Mouse (Mus musculus) heart, embryonic 16.5 days (tissue): ENCODE data around the gene Mrgpra4. TPM values are rescaled to one million over a fixed set of nuclear protein-coding genes. Genes with fewer than 3 reads are reported as not detected.

Experiments
- ATAC-seq: fragments of 200-750 bp; cut with Nextera tagmentation; replicated peaks from 2 replicates; pipeline ENCODE4 v1.8.0; 2017; ENCODE audit warnings: moderate number of reproducible peaks; ENCODE audit not compliant: insufficient read depth, low FRiP score; ENCODE audit errors: extremely low read depth
- H3K27ac ChIP-seq: fragments of 300-500 bp; sonication (generic); 2 replicates; pipeline ENCODE4 v1.5.1; 2014; ENCODE audit warnings: mild to moderate bottlenecking, low read length, control low read depth, moderate library complexity
- H3K27me3 ChIP-seq: fragments of 300-500 bp; sonication (generic); 2 replicates; pipeline ENCODE4 v1.6.1; 2014; ENCODE audit warnings: low read length, mixed read lengths; ENCODE audit not compliant: control insufficient read depth, insufficient read depth
- H3K36me3 ChIP-seq: fragments of 300-500 bp; sonication (generic); 2 replicates; pipeline ENCODE4 v1.6.1; 2014; ENCODE audit not compliant: control insufficient read depth, insufficient read depth
- H3K4me1 ChIP-seq: fragments of 300-500 bp; sonication (generic); 2 replicates; pipeline ENCODE4 v1.6.1; 2014; ENCODE audit warnings: low read length, mixed read lengths; ENCODE audit not compliant: control insufficient read depth, insufficient read depth
- H3K4me2 ChIP-seq: fragments of 300-500 bp; sonication (generic); 2 replicates; pipeline ENCODE4 v1.6.1; 2014; ENCODE audit warnings: low read depth, mild to moderate bottlenecking, control low read depth, low read length
- H3K4me3 ChIP-seq: fragments of 300-500 bp; sonication (generic); 2 replicates; pipeline ENCODE4 v1.5.1; 2014; ENCODE audit warnings: mild to moderate bottlenecking, control low read depth, low read length
- H3K9ac ChIP-seq: fragments of 300-500 bp; sonication (generic); 2 replicates; pipeline ENCODE4 v1.6.1; 2014; ENCODE audit warnings: low read length, control low read depth
- H3K9me3 ChIP-seq: fragments of 300-500 bp; sonication (generic); replicated peaks from 2 replicates; pipeline ENCODE4 v1.6.1; 2016; ENCODE audit warnings: low read length; ENCODE audit not compliant: control insufficient read depth
- WGBS: fragments of 180-500 bp; shearing (Covaris S2); extraction: QIAGEN DNeasy Blood & Tissue Kit; methylation state at CpG from one replicate; pipeline ENCODE4 v1.1.7; 2014; 5-methylcytosine and 5-hydroxymethylcytosine counted together
- polyA plus RNA-seq: library from polyadenylated mRNA; unstranded; fragments of >200 nt; fragmentation: Nextera tagmentation; extraction: Ambion mirVana; gene quantifications from 2 replicates; pipeline ENCODE4 v1.2.1, GENCODE M21; 2015

Mrgpra4 gene
- not detected in 2 replicates for polyA plus RNA-seq

- ATAC-seq = no peak
- H3K4me1 ChIP-seq = no peaks in the 10 kb centered on the region
- no peak within 1 kb of the TSS for H3K4me2 ChIP-seq
- no peak within 1 kb of the TSS for H3K4me3 ChIP-seq
- no peaks in the 10 kb centered on the region for H3K27me3 ChIP-seq
- 56% methylated on average over 1 of the region's 1 CpGs for WGBS
- no peak within 1 kb of the TSS for H3K27ac ChIP-seq
- H3K9ac ChIP-seq = no peak within 1 kb of the TSS
- no peaks in the 10 kb centered on the region for H3K9me3 ChIP-seq
- H3K36me3 ChIP-seq = no peaks in the 10 kb centered on the region
These were observed at the start of gene Mrgpra4 for GRCm38 (mm10) chr7:47981995-47982394. Gene Mrgpra4, minus strand, starts transcription at chr7:47982095.

- H3K36me3 ChIP-seq = no peaks in the 10 kb centered on the region
- no peak within 1 kb of the TSS for H3K9ac ChIP-seq
- H3K4me1 ChIP-seq = no peaks in the 10 kb centered on the region
- no peaks in the 10 kb centered on the region for H3K9me3 ChIP-seq
- WGBS = 58% methylated on average over 3 of the region's 3 CpGs
- H3K4me2 ChIP-seq = no peak within 1 kb of the TSS
- no peaks in the 10 kb centered on the region for H3K27me3 ChIP-seq
- no peak within 1 kb of the TSS for H3K4me3 ChIP-seq
- ATAC-seq = no peak
- no peak within 1 kb of the TSS for H3K27ac ChIP-seq
These were observed 45.6 kb upstream of the Mrgpra4 start, which contains the start of gene Mrgprx1 for GRCm38 (mm10) chr7:48027497-48027896. Gene Mrgprx1, minus strand, starts transcription at chr7:48027597.

- H3K4me2 ChIP-seq = no peak overlapping the region
- no peaks in the 10 kb centered on the region for H3K27me3 ChIP-seq
- H3K4me3 ChIP-seq = no peak overlapping the region
- no peaks in the 10 kb centered on the region for H3K9me3 ChIP-seq
- H3K4me1 ChIP-seq = no peaks in the 10 kb centered on the region
- H3K27ac ChIP-seq = no peak overlapping the region
- no peak overlapping the region for H3K9ac ChIP-seq
- no peak for ATAC-seq
- no peaks in the 10 kb centered on the region for H3K36me3 ChIP-seq
- WGBS = 60% methylated on average over 2 of the region's 2 CpGs
These were observed 36.0 kb upstream of the Mrgpra4 start for GRCm38 (mm10) chr7:48017874-48018273.

- 54% methylated on average over 3 of the region's 3 CpGs for WGBS
- no peaks in the 10 kb centered on the region for H3K27me3 ChIP-seq
These were observed 13.8 kb upstream of the Mrgpra4 start for GRCm38 (mm10) chr7:47995689-47996088.

GRCm38 (mm10) chr7:47986752-47987151, 4.9 kb upstream of the Mrgpra4 start:
- no peak overlapping the region for H3K9ac ChIP-seq
- H3K36me3 ChIP-seq = no peaks in the 10 kb centered on the region
- H3K4me1 ChIP-seq = no peaks in the 10 kb centered on the region
- no peaks in the 10 kb centered on the region for H3K27me3 ChIP-seq
- no peak overlapping the region for H3K27ac ChIP-seq
- 60% methylated on average over 1 of the region's 1 CpGs for WGBS
- no peaks in the 10 kb centered on the region for H3K9me3 ChIP-seq
- ATAC-seq = no peak
- H3K4me2 ChIP-seq = no peak overlapping the region
- H3K4me3 ChIP-seq = no peak overlapping the region

More at GRCm38 (mm10) chr7:47995689-47996088, 13.8 kb upstream of the Mrgpra4 start:
- no peak for ATAC-seq
- Histone ChIP-seq H3K36me3 (no peaks in the 10 kb centered on the region), H3K9me3 (no peaks in the 10 kb centered on the region), H3K27ac (no peak overlapping the region), H3K4me2 (no peak overlapping the region), H3K4me1 (no peaks in the 10 kb centered on the region), H3K4me3 (no peak overlapping the region), H3K9ac (no peak overlapping the region)

Other genes with a start within 250 kb of the Mrgpra4 start
- not detected in 2 replicates for gene Mrgprx1, start 45.5 kb upstream of the Mrgpra4 start, polyA plus RNA-seq
- not detected in 2 replicates for gene Mrgprb5, start 186.9 kb upstream of the Mrgpra4 start, polyA plus RNA-seq
- gene Mrgprb4, start 217.2 kb upstream of the Mrgpra4 start, polyA plus RNA-seq = not detected in 2 replicates